Mouse (Mus musculus): Measurements from ENCODE around the gene Mast4. TPM values are rescaled to one million over a fixed set of nuclear protein-coding genes. Genes with fewer than 3 reads are reported as not detected.

Mast4 gene
- polyA plus RNA-seq, 1 experiment: 6.4 TPM

- Histone ChIP-seq H3K27ac (ENCODE audit: insufficient read depth, low read length) (no peak overlapping the region), H3K4me1 (ENCODE audit: control insufficient read depth, insufficient read depth, insufficient read length) (no peaks in the 10 kb centered on the region), H3K27me3 (ENCODE audit: control insufficient read depth, insufficient read depth, low read length) (no peaks in the 10 kb centered on the region), H3K36me3 (ENCODE audit: control insufficient read depth, insufficient read depth, low read length) (no peaks in the 10 kb centered on the region), H3K4me3 (ENCODE audit: extremely low read depth, insufficient read depth, insufficient read length) (no peak overlapping the region)
- TF ChIP-seq CTCF (IDR thresholded peaks at IDR 0.05; ENCODE audit: extremely low read depth, insufficient read depth, insufficient read length, insufficient replicate concordance) (no peak), POLR2A (IDR thresholded peaks at IDR 0.05; ENCODE audit: low read depth, low read length) (no peak)
- WGBS: 91% methylated on average over 13 of the region's 13 CpGs
- DNase-seq (ENCODE audit: low read depth in 1 of 2, low spot score in 2 of 2): no peak
Observed at GRCm38 (mm10) chr13:103294424-103294823, 39.9 kb downstream of the Mast4 start.

- WGBS: 90% methylated on average over 1 of the region's 1 CpGs
- no peak overlapping the region for H3K27ac ChIP-seq (ENCODE audit: insufficient read depth, low read length)
- H3K36me3 ChIP-seq (ENCODE audit: control insufficient read depth, insufficient read depth, low read length): no peaks in the 10 kb centered on the region
- no peak for DNase-seq (ENCODE audit: low read depth in 1 of 2, low spot score in 2 of 2)
- no peak for TF ChIP-seq POLR2A (IDR thresholded peaks at IDR 0.05; ENCODE audit: low read depth, low read length)
- no peak for TF ChIP-seq CTCF (IDR thresholded peaks at IDR 0.05; ENCODE audit: extremely low read depth, insufficient read depth, insufficient read length, insufficient replicate concordance)
- H3K4me3 ChIP-seq (ENCODE audit: extremely low read depth, insufficient read depth, insufficient read length): no peak overlapping the region
- H3K4me1 ChIP-seq (ENCODE audit: control insufficient read depth, insufficient read depth, insufficient read length): no peaks in the 10 kb centered on the region
- H3K27me3 ChIP-seq (ENCODE audit: control insufficient read depth, insufficient read depth, low read length): no peaks in the 10 kb centered on the region
Observed at GRCm38 (mm10) chr13:103293121-103293520, 41.2 kb downstream of the Mast4 start.

GRCm38 (mm10) chr13:103291098-103291497, 43.2 kb downstream of the Mast4 start:
- TF ChIP-seq CTCF (IDR thresholded peaks at IDR 0.05; ENCODE audit: extremely low read depth, insufficient read depth, insufficient read length, insufficient replicate concordance) (no peak), POLR2A (IDR thresholded peaks at IDR 0.05; ENCODE audit: low read depth, low read length) (no peak)
- Histone ChIP-seq H3K4me3 (ENCODE audit: extremely low read depth, insufficient read depth, insufficient read length) (no peak overlapping the region), H3K27ac (ENCODE audit: insufficient read depth, low read length) (no peak overlapping the region), H3K27me3 (ENCODE audit: control insufficient read depth, insufficient read depth, low read length) (no peaks in the 10 kb centered on the region), H3K36me3 (ENCODE audit: control insufficient read depth, insufficient read depth, low read length) (no peaks in the 10 kb centered on the region), H3K4me1 (ENCODE audit: control insufficient read depth, insufficient read depth, insufficient read length) (no peaks in the 10 kb centered on the region)
- no peak for DNase-seq (ENCODE audit: low read depth in 1 of 2, low spot score in 2 of 2)
- WGBS: 84% methylated on average over 4 of the region's 4 CpGs

GRCm38 (mm10) chr13:103285821-103286220, 48.5 kb downstream of the Mast4 start:
- H3K36me3 ChIP-seq (ENCODE audit: control insufficient read depth, insufficient read depth, low read length): no peaks in the 10 kb centered on the region
- TF ChIP-seq CTCF (IDR thresholded peaks at IDR 0.05; ENCODE audit: extremely low read depth, insufficient read depth, insufficient read length, insufficient replicate concordance): no peak
- no peak for TF ChIP-seq POLR2A (IDR thresholded peaks at IDR 0.05; ENCODE audit: low read depth, low read length)
- no peaks in the 10 kb centered on the region for H3K4me1 ChIP-seq (ENCODE audit: control insufficient read depth, insufficient read depth, insufficient read length)
- WGBS: 93% methylated on average over 5 of the region's 5 CpGs
- H3K27me3 ChIP-seq (ENCODE audit: control insufficient read depth, insufficient read depth, low read length): no peaks in the 10 kb centered on the region
- no peak overlapping the region for H3K4me3 ChIP-seq (ENCODE audit: extremely low read depth, insufficient read depth, insufficient read length)
- no peak for DNase-seq (ENCODE audit: low read depth in 1 of 2, low spot score in 2 of 2)
- no peak overlapping the region for H3K27ac ChIP-seq (ENCODE audit: insufficient read depth, low read length)

- TF ChIP-seq CTCF (IDR thresholded peaks at IDR 0.05; ENCODE audit: extremely low read depth, insufficient read depth, insufficient read length, insufficient replicate concordance) (no peak), POLR2A (IDR thresholded peaks at IDR 0.05; ENCODE audit: low read depth, low read length) (no peak)
- DNase-seq (ENCODE audit: low read depth in 1 of 2, low spot score in 2 of 2): no peak
- H3K4me3 ChIP-seq (ENCODE audit: extremely low read depth, insufficient read depth, insufficient read length): no peak overlapping the region
- H3K27me3 ChIP-seq (ENCODE audit: control insufficient read depth, insufficient read depth, low read length): no peaks in the 10 kb centered on the region
- no peaks in the 10 kb centered on the region for H3K4me1 ChIP-seq (ENCODE audit: control insufficient read depth, insufficient read depth, insufficient read length)
- H3K27ac ChIP-seq (ENCODE audit: insufficient read depth, low read length): no peak overlapping the region
- no peaks in the 10 kb centered on the region for H3K36me3 ChIP-seq (ENCODE audit: control insufficient read depth, insufficient read depth, low read length)
- 87% methylated on average over 7 of the region's 7 CpGs for WGBS
Observed at GRCm38 (mm10) chr13:103285036-103285435, 49.3 kb downstream of the Mast4 start.

GRCm38 (mm10) chr13:103270856-103271391, 63.4 kb downstream of the Mast4 start:
- TF ChIP-seq CTCF (IDR thresholded peaks at IDR 0.05; ENCODE audit: extremely low read depth, insufficient read depth, insufficient read length, insufficient replicate concordance): no peak
- no peak for TF ChIP-seq POLR2A (IDR thresholded peaks at IDR 0.05; ENCODE audit: low read depth, low read length)
- Histone ChIP-seq H3K4me1 (ENCODE audit: control insufficient read depth, insufficient read depth, insufficient read length) (no peaks in the 10 kb centered on the region), H3K4me3 (ENCODE audit: extremely low read depth, insufficient read depth, insufficient read length) (no peak overlapping the region), H3K27me3 (ENCODE audit: control insufficient read depth, insufficient read depth, low read length) (no peaks in the 10 kb centered on the region), H3K36me3 (ENCODE audit: control insufficient read depth, insufficient read depth, low read length) (no peaks in the 10 kb centered on the region), H3K27ac (ENCODE audit: insufficient read depth, low read length) (no peak overlapping the region)
- WGBS: 83% methylated on average over 9 of the region's 9 CpGs
- DNase-seq (ENCODE audit: low read depth in 1 of 2, low spot score in 2 of 2): no peak

GRCm38 (mm10) chr13:103262707-103263106, 71.6 kb downstream of the Mast4 start:
- Histone ChIP-seq H3K27ac (ENCODE audit: insufficient read depth, low read length) (no peak overlapping the region), H3K4me1 (ENCODE audit: control insufficient read depth, insufficient read depth, insufficient read length) (no peaks in the 10 kb centered on the region), H3K4me3 (ENCODE audit: extremely low read depth, insufficient read depth, insufficient read length) (no peak overlapping the region), H3K36me3 (ENCODE audit: control insufficient read depth, insufficient read depth, low read length) (no peaks in the 10 kb centered on the region), H3K27me3 (ENCODE audit: control insufficient read depth, insufficient read depth, low read length) (no peaks in the 10 kb centered on the region)
- WGBS: 86% methylated on average over 3 of the region's 3 CpGs
- DNase-seq (ENCODE audit: low read depth in 1 of 2, low spot score in 2 of 2): no peak
- TF ChIP-seq POLR2A (IDR thresholded peaks at IDR 0.05; ENCODE audit: low read depth, low read length) (no peak), CTCF (IDR thresholded peaks at IDR 0.05; ENCODE audit: extremely low read depth, insufficient read depth, insufficient read length, insufficient replicate concordance) (no peak)

Measured in spleen, adult 2 months (tissue).